Mouse (Mus musculus) Patski (cell line): ENCODE measurements around the gene Slc30a7. TPM values are rescaled to one million over a fixed set of nuclear protein-coding genes. Genes with fewer than 3 reads are reported as not detected.

Experiments used
- ATAC-seq: fragments of 100-300 bp; one replicate; pipeline ENCODE4 v1.8.0; 2021
- CTCF ChIA-PET: fragments of 350-600 bp; sonication (Branson Sonifier 250); formaldehyde crosslinking; loops from one replicate; lab custom pipeline; 2022; ENCODE audit warnings: inconsistent platforms; lab: Charles Lee
- POLR2A ChIA-PET: fragments of 350-600 bp; sonication (Branson Sonifier 250); formaldehyde crosslinking; loops from one replicate; lab custom pipeline; 2022; ENCODE audit warnings: antibody characterized with exemption, inconsistent platforms; lab: Charles Lee
- DNase-seq: peaks from one replicate; pipeline ENCODE4 v3.0.0-alpha.2; 2011; ENCODE audit warnings: low read depth, low spot score
- H3K27me3 ChIP-seq: fragments of 371-371 bp; one replicate; pipeline ENCODE4 v1.5.1; 2021
- CTCF ChIP-seq: fragments of 100-300 bp; IDR thresholded peaks from one replicate; pipeline ENCODE4 v1.5.1; 2021
- in situ Hi-C: fragments of 300-500 bp; cut with MboI; formaldehyde crosslinking; loops from 3 replicates; pipeline ENCODE4 v1.11.1; 2018; ENCODE audit warnings: low pct_unique_long_range_greater_than_20kb, mixed read lengths
- polyA plus RNA-seq: library from polyadenylated mRNA; unstranded; gene quantifications from one replicate; pipeline ENCODE4 v1.2.3, GENCODE M21; 2021

The Slc30a7 gene
- polyA plus RNA-seq, 1 experiment from 2014 or later = 37.9 TPM

DNA sequence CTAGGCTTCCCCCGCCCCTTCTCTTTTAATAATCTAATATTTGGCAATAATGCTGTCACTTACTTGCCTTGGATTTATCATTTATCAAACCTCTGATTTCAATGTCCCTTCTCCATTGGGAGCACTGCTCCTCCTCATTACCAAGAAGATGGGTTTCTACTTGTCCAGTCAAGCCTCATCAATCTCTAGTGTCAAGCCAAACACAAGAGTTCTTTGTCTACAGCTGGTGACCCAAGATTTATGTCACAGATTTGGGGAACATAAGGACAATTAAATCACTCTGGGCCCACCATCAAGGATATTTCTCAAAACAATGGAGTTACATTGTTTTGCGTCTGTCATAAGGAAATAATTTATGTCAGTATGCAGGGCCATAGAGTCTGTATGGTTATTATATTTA lies 114.0 kb downstream of the Slc30a7 start:
- in situ Hi-C loops = no loop called here
- TF ChIP-seq CTCF = no peak
- ATAC-seq (no peak), DNase-seq (no peak)
- CTCF ChIA-PET = no interaction called here
- no peaks in the 10 kb centered on the region for H3K27me3 ChIP-seq
- POLR2A ChIA-PET = no interaction called here

- no peak for TF ChIP-seq CTCF
- ATAC-seq (no peak), DNase-seq (no peak)
- CTCF ChIA-PET = no interaction called here
- H3K27me3 ChIP-seq = no peaks in the 10 kb centered on the region
- in situ Hi-C loops = no loop called here
- POLR2A ChIA-PET = no interaction called here
Observed at GRCm38 (mm10) chr3:115892341-115892740, 114.9 kb downstream of the Slc30a7 start.

Other genes with a start within 250 kb of the Slc30a7 start
- 29.1 TPM for gene Dph5, start 119.6 kb downstream of the Slc30a7 start, polyA plus RNA-seq
- 43.8 TPM for gene Extl2, start 56 bp upstream of the Slc30a7 start, polyA plus RNA-seq
- gene Vcam1, start 122.3 kb upstream of the Slc30a7 start, polyA plus RNA-seq = 20.4 TPM
- gene Gpr88, start 246.1 kb upstream of the Slc30a7 start, polyA plus RNA-seq = 0.50 TPM